Mouse (Mus musculus) lung, embryonic 15.5 days (tissue): ENCODE measurements at regions not wholly inside any gene's neighbourhood (a gene's known extent, or its start where the extent isn't known, plus 50 kb on each side); places are given as distances from the start of the nearest gene placed in this dataset.

ENCODE experiments used
- ATAC-seq: fragments of 200-750 bp; cut with Nextera tagmentation; 2 replicates; pipeline ENCODE4 v1.8.0; 2017; ENCODE audit warnings: moderate number of reproducible peaks, borderline replicate concordance; ENCODE audit not compliant: low FRiP score, low TSS enrichment; ENCODE audit errors: extremely low read depth
- H3K27ac ChIP-seq: fragments of 300-500 bp; sonication (generic); 2 replicates; pipeline ENCODE4 v1.5.1; 2015; ENCODE audit warnings: moderate library complexity, mild to moderate bottlenecking, inconsistent platforms
- H3K27me3 ChIP-seq: fragments of 300-500 bp; sonication (generic); 2 replicates; pipeline ENCODE4 v1.6.1; 2015; ENCODE audit warnings: inconsistent platforms
- H3K36me3 ChIP-seq: fragments of 300-500 bp; sonication (generic); 2 replicates; pipeline ENCODE4 v1.6.1; 2015; ENCODE audit warnings: inconsistent platforms
- H3K4me1 ChIP-seq: fragments of 300-500 bp; sonication (generic); 2 replicates; pipeline ENCODE4 v1.6.1; 2015; ENCODE audit warnings: inconsistent platforms
- H3K4me2 ChIP-seq: fragments of 300-500 bp; sonication (generic); 2 replicates; pipeline ENCODE4 v1.6.1; 2015; ENCODE audit warnings: inconsistent platforms, mild to moderate bottlenecking, moderate library complexity
- H3K4me3 ChIP-seq: fragments of 300-500 bp; sonication (generic); 2 replicates; pipeline ENCODE4 v1.5.1; 2015; ENCODE audit warnings: mild to moderate bottlenecking, inconsistent platforms
- H3K9ac ChIP-seq: fragments of 300-500 bp; sonication (generic); 2 replicates; pipeline ENCODE4 v1.6.1; 2015; ENCODE audit warnings: inconsistent platforms
- H3K9me3 ChIP-seq: fragments of 300-500 bp; sonication (generic); 2 replicates; pipeline ENCODE4 v1.6.1; 2016; ENCODE audit warnings: inconsistent platforms
- WGBS: fragments of 180-500 bp; shearing (Covaris S2); methylation state at CpG from one replicate; pipeline ENCODE4 v1.1.7; 2015; 5-methylcytosine and 5-hydroxymethylcytosine counted together

GRCm38 (mm10) chr15:31087607-31088006, 136.5 kb upstream of the Dap start:
- Histone ChIP-seq H3K4me3 (no peak overlapping the region), H3K9me3 (no peaks in the 10 kb centered on the region), H3K9ac (no peak overlapping the region), H3K27ac (no peak overlapping the region), H3K36me3 (no peaks in the 10 kb centered on the region), H3K4me1 (no peaks in the 10 kb centered on the region), H3K4me2 (no peak overlapping the region), H3K27me3 (no peaks in the 10 kb centered on the region)
- 61% methylated on average over 1 of the region's 1 CpGs for WGBS
- ATAC-seq = no peak

- no peaks in the 10 kb centered on the region for H3K27me3 ChIP-seq
- H3K36me3 ChIP-seq = no peaks in the 10 kb centered on the region
- no peaks in the 10 kb centered on the region for H3K9me3 ChIP-seq
- H3K4me3 ChIP-seq = no peak overlapping the region
- H3K4me1 ChIP-seq = no peaks in the 10 kb centered on the region
- no peak overlapping the region for H3K4me2 ChIP-seq
- ATAC-seq = no peak
- 66% methylated on average over 5 of the region's 5 CpGs for WGBS
- no peak overlapping the region for H3K27ac ChIP-seq
- H3K9ac ChIP-seq = no peak overlapping the region
Measured at GRCm38 (mm10) chr15:31091916-31092570, 132.1 kb upstream of the Dap start.

- WGBS = 80% methylated on average over 7 of the region's 7 CpGs
- ATAC-seq = no peak
- H3K9me3 ChIP-seq = no peaks in the 10 kb centered on the region
- no peak overlapping the region for H3K9ac ChIP-seq
- no peaks in the 10 kb centered on the region for H3K27me3 ChIP-seq
- no peak overlapping the region for H3K4me2 ChIP-seq
- no peak overlapping the region for H3K4me3 ChIP-seq
- no peaks in the 10 kb centered on the region for H3K4me1 ChIP-seq
- no peaks in the 10 kb centered on the region for H3K36me3 ChIP-seq
- no peak overlapping the region for H3K27ac ChIP-seq
Measured at GRCm38 (mm10) chr15:31096206-31096605, 127.9 kb upstream of the Dap start.

GRCm38 (mm10) chr15:31097301-31097700, 126.8 kb upstream of the Dap start:
- H3K27ac ChIP-seq = no peak overlapping the region
- no peak overlapping the region for H3K4me2 ChIP-seq
- H3K27me3 ChIP-seq = no peaks in the 10 kb centered on the region
- H3K4me3 ChIP-seq = no peak overlapping the region
- H3K9ac ChIP-seq = no peak overlapping the region
- no peak for ATAC-seq
- WGBS = 76% methylated on average over 4 of the region's 4 CpGs
- H3K9me3 ChIP-seq = no peaks in the 10 kb centered on the region
- no peaks in the 10 kb centered on the region for H3K4me1 ChIP-seq
- no peaks in the 10 kb centered on the region for H3K36me3 ChIP-seq

- Histone ChIP-seq H3K27ac (no peak overlapping the region), H3K36me3 (no peaks in the 10 kb centered on the region), H3K4me2 (no peak overlapping the region), H3K4me3 (no peak overlapping the region), H3K9me3 (no peaks in the 10 kb centered on the region), H3K27me3 (no peaks in the 10 kb centered on the region), H3K4me1 (no peaks in the 10 kb centered on the region; the same call in 1 of the 2 replicates), H3K9ac (no peak overlapping the region)
- 62% methylated on average over 4 of the region's 4 CpGs for WGBS
- ATAC-seq = no peak
Measured at GRCm38 (mm10) chr15:31104743-31105142, 119.4 kb upstream of the Dap start.

GRCm38 (mm10) chr15:31106907-31107306, 117.2 kb upstream of the Dap start:
- Histone ChIP-seq H3K9me3 (no peaks in the 10 kb centered on the region), H3K36me3 (no peaks in the 10 kb centered on the region), H3K9ac (no peak overlapping the region), H3K4me2 (no peak overlapping the region), H3K4me1 (no peaks in the 10 kb centered on the region; the same call in 1 of the 2 replicates), H3K4me3 (no peak overlapping the region), H3K27me3 (no peaks in the 10 kb centered on the region), H3K27ac (no peak overlapping the region)
- ATAC-seq = no peak
- 70% methylated on average over 9 of the region's 9 CpGs for WGBS

GRCm38 (mm10) chr15:31113216-31113615, 110.9 kb upstream of the Dap start:
- WGBS = 62% methylated on average over 1 of the region's 1 CpGs
- Histone ChIP-seq H3K27me3 (no peaks in the 10 kb centered on the region), H3K4me3 (no peak overlapping the region), H3K9me3 (no peaks in the 10 kb centered on the region), H3K9ac (no peak overlapping the region), H3K27ac (peak overlapping the region; percentile 41; the same call in 1 of the 2 replicates), H3K4me2 (no peak overlapping the region), H3K36me3 (no peaks in the 10 kb centered on the region), H3K4me1 (no peaks in the 10 kb centered on the region; the same call in 1 of the 2 replicates)
- peak; percentile 49; the same call in 1 of the 2 replicates for ATAC-seq

GRCm38 (mm10) chr15:31117338-31117737, 106.8 kb upstream of the Dap start:
- Histone ChIP-seq H3K4me3 (no peak overlapping the region), H3K4me2 (no peak overlapping the region), H3K36me3 (no peaks in the 10 kb centered on the region), H3K4me1 (peaks cover 3% of the 10 kb centered on the region; the same call in 1 of the 2 replicates), H3K9ac (no peak overlapping the region), H3K27me3 (no peaks in the 10 kb centered on the region), H3K27ac (no peak overlapping the region), H3K9me3 (no peaks in the 10 kb centered on the region)
- ATAC-seq = no peak

GRCm38 (mm10) chr15:31120147-31120546, 104.0 kb upstream of the Dap start:
- H3K27ac ChIP-seq = peak overlapping the region; percentile 55; the same call in 1 of the 2 replicates
- WGBS = 45% methylated on average over 6 of the region's 6 CpGs

GRCm38 (mm10) chr15:31125784-31126183, 98.3 kb upstream of the Dap start:
- Histone ChIP-seq H3K4me1 (no peaks in the 10 kb centered on the region), H3K9me3 (no peaks in the 10 kb centered on the region), H3K27ac (no peak overlapping the region), H3K27me3 (no peaks in the 10 kb centered on the region), H3K4me3 (no peak overlapping the region), H3K36me3 (no peaks in the 10 kb centered on the region), H3K4me2 (no peak overlapping the region), H3K9ac (no peak overlapping the region)
- no peak for ATAC-seq
- 95% methylated on average over 1 of the region's 1 CpGs for WGBS

More at GRCm38 (mm10) chr15:31120147-31120546, 104.0 kb upstream of the Dap start:
- H3K4me3 ChIP-seq = no peak overlapping the region
- H3K36me3 ChIP-seq = no peaks in the 10 kb centered on the region
- peak; percentile 81 for ATAC-seq
- no peaks in the 10 kb centered on the region for H3K27me3 ChIP-seq
- 0 out of 2 replicates have a peak, but pooled peaks cover 3% of the 10 kb centered on the region for H3K4me1 ChIP-seq
- no peaks in the 10 kb centered on the region for H3K9me3 ChIP-seq
- no peak overlapping the region for H3K4me2 ChIP-seq
- no peak overlapping the region for H3K9ac ChIP-seq

GRCm38 (mm10) chr15:31126999-31127398, 97.1 kb upstream of the Dap start:
- no peak overlapping the region for H3K9ac ChIP-seq
- H3K36me3 ChIP-seq = no peaks in the 10 kb centered on the region
- H3K4me1 ChIP-seq = no peaks in the 10 kb centered on the region
- no peaks in the 10 kb centered on the region for H3K9me3 ChIP-seq
- H3K4me3 ChIP-seq = no peak overlapping the region
- H3K27me3 ChIP-seq = no peaks in the 10 kb centered on the region
- H3K4me2 ChIP-seq = no peak overlapping the region
- no peak overlapping the region for H3K27ac ChIP-seq
- WGBS = 41% methylated on average over 3 of the region's 3 CpGs
- ATAC-seq = no peak

- no peak overlapping the region for H3K4me2 ChIP-seq
- H3K9me3 ChIP-seq = no peaks in the 10 kb centered on the region
- H3K9ac ChIP-seq = no peak overlapping the region
- no peak overlapping the region for H3K4me3 ChIP-seq
- WGBS = 58% methylated on average over 7 of the region's 7 CpGs
- no peaks in the 10 kb centered on the region for H3K4me1 ChIP-seq
- H3K27me3 ChIP-seq = no peaks in the 10 kb centered on the region
- H3K36me3 ChIP-seq = no peaks in the 10 kb centered on the region
- no peak for ATAC-seq
- no peak overlapping the region for H3K27ac ChIP-seq
Measured at GRCm38 (mm10) chr15:31134891-31135290, 89.2 kb upstream of the Dap start.

- Histone ChIP-seq H3K9me3 (no peaks in the 10 kb centered on the region), H3K27me3 (no peaks in the 10 kb centered on the region), H3K4me2 (no peak overlapping the region), H3K4me3 (no peak overlapping the region), H3K27ac (no peak overlapping the region), H3K9ac (no peak overlapping the region), H3K36me3 (no peaks in the 10 kb centered on the region), H3K4me1 (no peaks in the 10 kb centered on the region)
- no peak for ATAC-seq
- WGBS = 79% methylated on average over 6 of the region's 6 CpGs
Measured at GRCm38 (mm10) chr15:31138637-31139036, 85.5 kb upstream of the Dap start.
